Mouse (Mus musculus): ENCODE data around the gene Shd. TPM values are rescaled to one million over a fixed set of nuclear protein-coding genes. Genes with fewer than 3 reads are reported as not detected.

Shd gene
- total RNA-seq, 2 experiments from 2014 or later = 0.28 TPM; not detected in 1

DNA sequence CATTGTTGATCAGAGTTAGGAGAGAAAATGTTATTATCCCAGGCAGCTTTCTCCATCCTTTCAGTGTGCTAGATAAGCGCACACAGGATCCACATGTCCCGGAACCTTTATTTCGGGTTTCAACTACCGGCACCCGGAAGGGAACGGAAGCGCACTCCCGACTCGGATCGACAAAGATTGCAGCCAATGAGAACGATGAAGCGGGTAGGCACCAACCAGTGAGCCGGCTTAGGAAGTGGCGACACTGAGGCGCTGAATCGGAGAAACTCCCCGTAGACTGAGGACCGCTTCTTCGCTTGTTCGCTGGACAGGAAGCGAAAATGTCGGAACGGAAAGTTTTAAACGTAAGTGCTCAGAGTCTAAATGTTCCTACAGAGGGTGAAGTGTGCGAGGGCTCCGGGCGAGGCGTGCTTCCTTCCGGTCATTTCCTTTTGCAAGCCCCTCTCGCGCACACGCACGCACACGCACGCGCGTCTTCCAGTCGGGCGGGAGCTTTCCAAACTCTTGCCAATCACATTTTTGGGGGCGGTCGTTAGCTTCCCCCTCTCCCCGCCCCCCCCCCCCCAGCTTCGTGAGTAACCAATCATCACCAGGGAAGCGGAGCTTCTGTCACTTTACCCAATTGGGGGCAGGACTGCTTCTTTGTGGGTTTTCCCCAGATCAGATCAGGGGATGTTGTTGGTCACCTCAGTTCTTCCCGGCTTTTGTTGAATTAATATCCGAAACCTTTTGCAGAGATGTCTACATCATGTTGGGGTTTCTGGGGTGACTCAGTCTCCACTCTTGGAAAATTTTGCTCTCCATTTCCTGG is 11.1 kb upstream of the Shd start, which contains the start of gene Yju2:
TSS of gene Yju2 (plus strand) at position 182 of the 811 bp plus-strand sequence.
- DNase-seq = peak; percentile 92

DNA sequence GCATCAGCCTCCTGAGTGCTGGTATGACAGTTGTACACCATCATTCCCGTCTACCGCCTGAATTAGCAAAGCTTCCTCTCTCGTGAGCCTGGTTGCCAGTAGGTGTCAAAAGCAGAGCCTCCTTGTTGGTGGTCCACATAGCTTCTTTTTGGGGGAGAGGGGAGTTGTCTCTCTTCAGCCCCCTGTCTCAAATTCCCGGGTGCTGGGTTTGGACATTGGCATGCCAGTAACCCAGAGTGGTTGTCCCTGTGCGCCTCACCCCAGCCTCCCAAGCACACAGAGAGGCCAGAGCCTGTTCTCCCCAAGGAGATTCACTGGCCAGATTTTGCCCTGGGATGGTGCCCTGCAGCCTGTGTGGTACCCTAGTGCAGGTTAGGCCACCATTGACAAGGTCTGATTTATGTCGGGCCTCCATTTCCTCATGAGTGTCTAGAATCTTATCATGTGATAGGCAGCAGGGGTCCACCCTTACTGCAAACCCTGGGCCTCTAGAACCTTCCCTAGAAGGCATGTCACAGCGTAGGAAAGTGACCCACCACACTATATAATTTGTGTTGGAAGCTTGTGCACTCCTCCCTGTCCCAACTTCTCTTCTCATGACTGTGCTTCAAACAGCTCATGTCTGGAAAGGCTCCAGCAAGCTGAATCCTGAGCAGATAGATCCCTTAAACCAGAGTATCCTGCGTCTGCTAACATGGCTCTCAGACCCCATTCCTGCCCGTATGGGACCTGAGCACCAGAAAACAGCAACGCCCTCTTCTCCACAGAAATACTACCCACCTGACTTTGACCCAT is 10.1 kb upstream of the Shd start:
- DNase-seq = no peak

DNA sequence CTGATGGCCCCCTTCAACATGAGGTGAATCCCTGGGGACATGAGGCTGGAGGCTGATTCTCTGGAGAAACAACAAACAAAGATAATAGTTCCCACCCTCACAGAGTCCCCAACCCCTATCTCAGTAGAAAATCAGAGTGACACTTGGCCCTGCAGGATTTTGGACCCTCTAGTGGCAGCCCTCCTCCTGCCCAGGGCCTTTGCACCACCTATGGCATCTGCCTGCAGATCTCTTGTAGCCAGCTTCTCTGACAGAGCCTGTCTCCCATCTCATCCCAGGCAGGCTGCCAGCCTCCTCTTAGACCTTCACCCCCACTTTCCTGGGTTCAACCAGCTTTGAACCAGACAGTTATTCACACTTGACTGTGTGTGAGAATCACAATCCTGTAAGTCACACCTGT is 9.5 kb upstream of the Shd start:
- no peak for DNase-seq

DNA sequence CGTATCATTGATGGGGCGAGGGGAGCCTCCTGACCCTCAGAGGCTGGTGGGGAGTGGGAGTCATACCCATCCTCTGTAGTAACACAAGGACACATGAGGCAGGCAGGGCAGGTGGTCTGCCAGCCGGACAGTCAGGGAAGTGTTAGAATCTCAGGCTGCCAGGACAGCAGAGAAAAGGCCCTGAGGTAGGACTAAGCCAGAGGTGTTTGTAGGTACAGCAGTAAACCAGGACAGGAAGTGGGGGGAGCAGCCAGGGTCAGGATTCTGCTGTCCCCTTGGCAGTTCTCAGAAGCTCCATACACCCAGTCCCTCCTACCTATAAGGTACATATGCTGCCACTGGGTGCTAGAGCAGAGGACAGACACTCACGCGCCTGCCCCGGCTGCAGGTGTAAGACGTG is 8.6 kb upstream of the Shd start:
- no peak for DNase-seq

DNA sequence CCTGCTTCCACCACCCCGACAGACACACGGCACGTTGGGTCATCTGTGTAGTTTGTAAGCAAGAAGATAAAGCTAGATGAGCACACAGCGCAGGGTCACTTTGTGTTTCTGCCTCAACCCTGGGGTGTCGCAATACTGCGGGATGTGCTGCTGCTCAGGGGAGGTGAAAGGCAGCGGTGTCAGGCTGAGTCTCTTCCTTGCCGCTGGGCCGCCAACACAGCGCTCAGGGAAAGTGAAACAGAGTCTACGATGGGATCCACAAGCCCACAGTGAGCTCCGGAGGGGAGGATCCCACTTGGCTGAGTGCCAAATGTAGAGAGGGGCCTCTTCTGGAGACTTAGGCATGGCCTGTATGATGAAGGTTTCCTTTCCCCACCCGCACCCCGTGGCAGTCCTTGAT is 7.1 kb upstream of the Shd start:
- no peak for DNase-seq

DNA sequence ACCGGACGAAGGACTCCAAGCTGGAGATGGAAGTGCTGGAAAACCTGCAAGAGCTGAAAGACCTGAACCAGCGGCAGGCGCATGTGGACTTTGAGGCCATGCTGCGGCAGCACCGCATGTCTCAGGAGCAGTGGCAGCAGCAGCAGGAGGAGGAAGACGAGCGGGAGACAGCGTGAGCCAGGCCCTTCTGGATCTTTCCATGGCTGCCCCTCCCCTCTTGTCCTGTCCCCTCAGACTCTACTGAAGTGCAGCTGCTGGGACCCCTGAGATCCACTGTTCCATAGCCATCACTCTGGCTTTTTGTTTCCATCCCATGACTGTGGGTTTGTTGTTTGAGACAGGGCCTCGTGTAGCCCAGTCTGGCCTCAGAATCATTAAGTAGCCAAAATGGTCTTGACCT is 5.8 kb upstream of the Shd start:
- no peak for DNase-seq

DNA sequence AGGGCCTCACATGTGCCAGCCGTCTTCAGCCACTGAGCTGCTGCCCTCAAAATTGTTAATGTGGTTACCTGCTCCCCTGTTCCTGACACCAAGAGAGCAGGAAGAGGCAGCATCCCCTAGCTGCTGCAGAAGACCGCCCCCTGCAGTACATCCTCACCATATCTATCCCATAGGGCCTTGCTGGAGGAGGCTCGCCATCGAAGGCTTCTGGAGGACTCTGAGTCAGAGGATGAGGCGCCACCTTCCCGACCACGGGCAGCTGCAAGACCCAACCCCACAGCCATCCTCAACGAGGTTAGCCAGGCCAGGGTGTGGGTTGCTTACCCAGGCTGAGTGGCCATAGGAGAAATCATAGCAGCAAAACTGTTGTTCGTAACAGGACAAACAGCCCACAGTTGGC is 5.3 kb upstream of the Shd start:
- no peak for DNase-seq

DNA sequence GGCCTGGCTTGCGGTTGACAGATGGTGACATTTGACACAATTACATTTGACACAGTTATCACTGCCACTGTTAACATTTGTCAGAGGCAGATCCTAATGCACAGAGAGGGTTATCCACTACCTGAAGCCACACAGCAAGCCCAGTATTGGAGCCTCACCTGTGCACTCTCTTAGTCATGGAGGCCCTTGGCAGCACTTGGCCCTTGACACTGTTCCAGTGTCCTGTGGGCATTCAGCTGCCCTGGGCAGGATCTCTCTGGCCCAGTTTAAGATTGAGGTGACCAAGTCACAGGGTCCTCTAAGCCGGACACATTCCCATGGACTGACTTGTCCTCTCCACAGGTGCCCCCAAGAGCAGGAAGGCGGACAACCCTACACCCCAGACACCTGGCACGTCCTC is 3.1 kb upstream of the Shd start:
- no peak for DNase-seq

DNA sequence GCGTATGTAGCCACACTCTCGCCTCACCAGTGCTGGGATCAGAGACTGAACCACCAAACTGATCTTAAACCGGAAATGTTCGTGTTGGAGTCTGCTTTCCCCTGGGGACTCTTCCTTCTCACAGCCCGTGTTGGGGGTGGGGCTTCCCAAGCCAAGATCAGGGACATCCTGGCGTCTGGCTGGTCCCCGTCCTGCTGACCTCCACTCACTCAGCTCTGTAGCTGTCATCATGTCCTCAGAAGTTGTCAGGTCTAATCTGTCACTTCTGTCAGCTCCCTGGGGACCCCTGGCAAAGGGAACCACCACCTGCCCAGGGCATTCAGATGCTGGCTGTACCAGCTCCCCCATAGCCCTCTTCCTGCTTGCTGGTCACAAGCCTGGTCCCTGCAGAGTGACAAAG is 2.1 kb upstream of the Shd start:
- no peak for DNase-seq

DNA sequence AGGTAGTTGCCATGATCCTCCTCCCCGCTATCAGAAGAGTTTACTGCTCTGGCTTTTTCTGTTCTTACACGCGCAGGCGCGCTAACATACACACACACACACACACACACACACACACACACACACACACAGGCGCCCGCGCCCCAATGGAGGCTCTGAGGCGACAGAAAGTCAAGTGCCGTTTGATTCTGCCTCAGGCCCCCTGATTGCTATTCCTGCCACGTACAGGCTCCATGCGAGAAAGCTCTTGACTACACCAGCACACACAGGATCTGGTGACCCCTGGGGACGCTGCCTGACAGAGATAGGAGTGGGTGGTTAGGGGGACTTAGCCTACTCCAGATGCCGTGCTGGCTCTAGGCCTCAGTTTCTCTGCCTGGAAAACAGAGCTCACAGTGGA is 707 bp upstream of the Shd start:
- DNase-seq = no peak

DNA sequence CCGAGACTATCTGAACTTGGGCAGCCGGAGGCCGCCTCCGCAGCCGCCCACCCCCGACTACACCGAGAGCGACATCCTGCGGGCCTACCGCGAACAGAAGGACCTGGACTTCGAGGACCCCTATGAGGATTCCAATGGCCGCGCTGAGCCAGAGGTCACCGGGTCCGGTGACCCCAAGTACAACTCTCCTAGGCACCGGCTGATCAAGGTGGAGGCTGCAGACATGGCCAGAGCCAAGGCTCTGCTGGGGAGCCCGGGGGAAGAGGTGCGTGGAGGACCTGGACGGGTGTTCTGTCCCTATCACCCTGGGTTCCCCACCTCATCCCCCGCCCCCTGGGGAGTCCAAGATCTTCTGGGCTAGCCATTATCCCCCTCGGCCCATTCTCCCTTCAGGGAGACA is 1.2 kb downstream of the Shd start:
- no peak for DNase-seq

DNA sequence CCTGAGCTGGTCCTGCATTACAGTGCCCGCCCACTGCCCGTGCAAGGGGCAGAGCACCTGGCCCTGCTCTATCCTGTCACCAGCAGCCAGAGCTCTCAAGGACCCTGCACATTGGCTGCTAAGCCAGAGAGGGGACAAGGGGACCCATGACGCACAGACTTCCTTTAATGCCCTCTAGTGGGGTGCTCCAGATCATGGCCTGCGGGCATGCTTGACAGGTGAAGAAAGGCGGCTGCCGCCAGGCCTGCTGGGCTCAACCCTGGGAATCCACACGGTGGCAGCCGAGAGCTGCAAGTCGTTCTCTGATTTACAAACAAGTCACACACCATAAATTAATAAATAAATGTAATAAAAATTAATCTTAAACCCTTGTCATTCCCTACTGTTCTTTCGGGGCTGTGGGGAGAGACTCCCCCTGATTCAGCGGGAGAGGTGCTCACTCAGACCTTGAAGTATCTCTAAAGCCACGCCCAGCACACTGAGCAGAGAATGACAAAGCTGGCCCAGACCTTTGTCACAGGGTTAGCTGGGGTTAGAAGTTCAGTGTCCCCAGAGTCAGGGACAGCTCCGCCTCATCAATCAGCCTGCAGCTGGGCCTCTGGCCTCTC is 6.1 kb downstream of the Shd start:
- DNase-seq = peak; percentile 58

DNA sequence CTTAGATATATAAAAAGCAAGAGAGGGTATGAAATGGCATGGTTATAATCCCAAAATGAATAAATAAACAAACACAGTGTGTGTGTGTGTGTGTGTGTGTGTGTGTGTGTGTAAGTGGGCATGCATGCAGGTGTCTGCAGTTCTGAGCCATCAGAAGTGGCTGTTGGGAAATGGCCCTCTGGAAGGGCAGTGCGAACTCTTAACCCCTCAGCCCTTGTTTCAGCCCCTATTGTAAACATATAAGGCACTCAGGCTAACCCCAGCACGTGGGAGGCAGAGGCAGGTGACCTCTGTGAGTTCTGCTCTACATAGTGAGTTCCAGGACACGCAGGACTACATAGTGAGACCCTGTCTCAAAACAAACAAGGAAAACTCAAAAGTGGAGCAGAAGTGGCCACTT is 7.0 kb downstream of the Shd start:
- no peak for DNase-seq

DNA sequence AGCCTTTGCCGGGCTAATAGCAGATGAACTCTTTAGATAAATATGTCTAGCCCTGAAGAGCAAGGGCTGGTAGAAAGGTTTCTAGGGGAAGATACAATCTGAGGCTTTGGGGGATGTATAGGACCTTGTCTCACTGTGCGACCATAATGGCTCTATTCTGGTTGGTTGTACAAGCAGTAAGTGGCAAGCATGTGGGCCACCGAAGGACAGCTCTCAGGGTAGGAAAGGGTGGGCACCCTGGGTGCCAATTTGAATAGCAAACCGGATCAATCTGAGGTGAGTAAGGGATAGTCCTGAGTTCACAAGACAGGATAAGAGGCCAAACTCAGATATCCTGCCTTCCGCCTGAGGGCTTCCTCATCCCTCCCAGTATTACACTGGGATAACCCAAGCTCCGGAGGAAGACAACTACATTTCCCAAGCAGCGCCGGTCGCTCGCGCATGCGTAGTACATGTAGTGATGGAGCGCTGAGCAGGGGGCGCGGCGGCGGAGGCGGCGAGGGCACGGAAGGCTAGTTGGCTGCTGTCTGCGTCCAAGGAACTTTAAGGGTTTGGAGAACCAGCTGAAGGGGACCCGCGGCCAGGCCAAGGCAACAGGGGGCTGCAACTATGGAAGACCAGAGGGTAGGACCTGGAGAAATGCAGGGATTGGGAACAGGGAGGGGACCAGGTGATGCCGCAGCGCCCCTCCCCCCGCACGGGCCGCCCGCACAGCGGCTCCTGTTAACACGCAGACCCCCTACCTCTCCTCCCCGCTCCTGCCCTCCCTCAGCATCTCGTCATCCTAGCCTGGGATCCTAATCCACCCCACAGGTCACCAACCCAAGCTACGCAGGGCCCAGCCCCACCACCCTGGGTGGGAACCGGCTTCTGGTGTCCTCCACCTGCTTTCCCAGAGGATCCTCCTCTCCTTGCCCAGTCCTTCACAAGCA is 16.0 kb downstream of the Shd start, which contains the start of gene Fsd1:
TSS of gene Fsd1 (plus strand) at position 480 of the 932 bp plus-strand sequence.
- DNase-seq = no peak

DNA sequence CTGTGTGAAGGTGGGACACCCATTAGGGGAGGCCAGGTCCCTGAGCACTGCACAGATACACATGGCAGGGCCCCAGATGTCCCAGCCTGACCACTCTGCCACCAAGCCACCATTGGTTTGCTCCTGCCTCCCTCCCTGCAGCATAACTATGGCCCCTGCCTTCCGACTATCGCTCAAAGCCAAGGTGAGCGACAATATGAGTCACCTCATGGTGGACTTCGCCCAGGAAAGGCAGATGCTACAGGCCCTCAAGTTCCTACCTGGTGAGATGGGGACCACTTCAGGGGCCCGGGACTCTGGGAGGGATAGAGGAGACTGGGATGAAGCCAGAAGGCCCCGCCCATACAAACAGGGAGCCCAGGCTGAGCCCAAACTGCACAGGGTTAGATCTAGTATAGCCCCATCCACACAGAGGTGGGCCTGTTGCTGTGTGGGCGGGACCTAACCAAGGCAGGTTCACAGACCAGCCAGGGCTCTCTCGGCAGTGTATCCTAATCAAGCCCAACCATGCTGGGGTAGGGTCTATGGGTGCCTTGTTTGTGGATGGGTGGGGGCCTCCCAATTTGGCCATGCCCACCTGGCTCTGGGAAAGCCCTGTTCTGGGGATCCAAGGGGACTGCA is 20.1 kb downstream of the Shd start:
- DNase-seq = no peak

DNA sequence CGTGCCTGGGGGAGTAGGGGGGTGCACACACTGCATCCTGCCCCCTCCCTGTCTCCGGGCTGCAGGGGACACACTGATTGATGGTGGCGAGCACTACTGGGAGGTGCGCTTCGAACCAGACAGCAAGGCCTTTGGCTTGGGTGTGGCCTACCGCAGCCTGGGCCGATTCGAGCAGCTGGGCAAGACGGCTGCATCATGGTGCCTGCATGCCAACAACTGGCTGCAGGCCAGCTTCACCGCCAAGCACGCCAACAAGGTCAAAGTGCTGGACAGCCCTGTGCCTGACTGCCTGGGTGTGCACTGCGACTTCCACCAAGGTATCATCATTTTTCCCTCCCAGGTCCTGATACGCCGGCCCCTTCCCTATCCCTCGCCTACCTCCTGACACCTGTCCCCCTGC is 25.7 kb downstream of the Shd start:
- DNase-seq = no peak

DNA sequence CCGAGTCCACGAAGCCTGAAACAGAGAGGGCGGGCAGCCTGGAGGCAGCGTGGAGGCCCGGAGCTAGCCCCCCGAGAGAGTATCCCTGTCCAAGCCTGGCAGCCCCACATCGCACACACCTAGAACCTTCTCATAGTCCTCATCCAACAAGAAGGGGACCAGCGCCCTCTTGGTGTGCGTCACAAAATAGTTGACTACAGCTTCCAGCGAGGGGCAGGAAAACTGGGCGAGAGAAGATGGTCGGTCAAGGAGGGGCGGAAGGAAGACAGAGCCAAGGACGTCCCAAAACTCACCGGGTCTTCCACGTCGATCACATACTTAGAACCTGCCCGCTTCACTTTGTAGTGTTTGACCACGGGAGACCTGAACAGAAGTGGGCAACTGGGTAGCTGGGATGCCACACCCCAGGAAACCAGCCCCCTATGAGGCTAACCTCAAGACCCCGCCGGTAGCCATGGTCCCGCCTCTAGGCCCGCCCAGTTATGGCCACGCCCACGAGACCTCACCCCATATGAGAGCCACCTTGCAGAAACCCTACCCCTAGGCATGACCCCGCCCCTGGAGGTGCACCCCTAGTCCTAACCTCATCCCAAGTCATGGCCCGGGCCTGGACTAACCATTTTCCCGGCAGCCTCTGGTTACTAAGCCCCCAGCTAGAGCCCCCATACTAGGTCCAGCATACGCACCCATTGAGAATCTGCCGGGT is 29.7 kb downstream of the Shd start:
- DNase-seq = no peak

DNA sequence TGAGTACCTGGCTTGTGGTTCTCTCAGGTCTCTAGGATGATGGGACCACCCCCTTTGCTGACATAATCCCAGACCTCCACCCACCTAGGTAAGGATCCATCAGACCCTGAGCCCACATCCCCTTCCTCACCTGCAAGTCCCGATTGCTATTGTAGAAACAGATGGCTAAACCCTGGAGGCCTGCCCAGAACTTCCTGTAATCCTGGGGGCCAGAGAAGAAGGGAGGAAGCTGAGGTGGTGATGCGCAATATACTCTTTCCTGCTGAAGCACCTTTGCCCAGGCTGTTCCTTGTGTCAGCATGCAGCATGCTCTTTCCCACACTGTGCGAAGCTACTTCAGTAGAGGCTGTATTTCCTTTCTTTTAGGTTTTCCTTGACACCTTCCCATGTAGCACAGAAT is 32.7 kb downstream of the Shd start:
- DNase-seq = no peak

DNA sequence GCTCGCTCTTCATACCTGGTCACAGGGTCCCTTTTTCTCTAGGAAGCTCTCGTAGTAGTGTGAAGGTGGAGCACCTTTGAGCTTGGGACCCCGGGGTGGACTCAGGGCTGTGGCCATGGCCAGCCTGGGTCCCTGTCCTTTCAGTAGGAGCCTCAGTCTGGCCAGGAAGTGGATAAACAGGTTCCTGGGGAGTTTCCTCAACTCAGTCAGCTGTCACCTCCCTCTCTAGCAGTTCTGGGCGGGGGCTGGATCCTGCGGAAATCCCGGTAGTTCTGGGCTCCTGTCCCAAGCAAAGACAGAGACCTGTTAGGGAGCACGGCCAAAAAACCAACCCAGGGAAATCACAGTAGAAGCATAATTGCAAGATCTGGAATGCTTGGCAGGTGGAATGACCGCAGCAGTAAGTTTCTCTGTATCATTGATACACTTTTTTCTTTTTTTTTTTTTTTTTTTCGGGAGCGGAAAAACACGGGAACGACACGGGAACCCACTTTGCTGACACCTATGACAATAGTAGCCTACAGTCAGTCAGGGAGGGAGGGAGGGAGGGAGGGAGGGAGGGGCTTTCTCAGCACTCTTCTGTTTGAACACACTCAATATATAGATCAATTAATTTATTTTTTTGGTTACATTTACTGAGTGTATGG is 35.3 kb downstream of the Shd start, which contains the start of the genes Stap2 and Mpnd:
TSS of gene Stap2 (minus strand) at position 170 of the 647 bp plus-strand sequence.
TSS of gene Mpnd (plus strand) at position 297 of the 647 bp plus-strand sequence.
- DNase-seq = peak; percentile 46

DNA sequence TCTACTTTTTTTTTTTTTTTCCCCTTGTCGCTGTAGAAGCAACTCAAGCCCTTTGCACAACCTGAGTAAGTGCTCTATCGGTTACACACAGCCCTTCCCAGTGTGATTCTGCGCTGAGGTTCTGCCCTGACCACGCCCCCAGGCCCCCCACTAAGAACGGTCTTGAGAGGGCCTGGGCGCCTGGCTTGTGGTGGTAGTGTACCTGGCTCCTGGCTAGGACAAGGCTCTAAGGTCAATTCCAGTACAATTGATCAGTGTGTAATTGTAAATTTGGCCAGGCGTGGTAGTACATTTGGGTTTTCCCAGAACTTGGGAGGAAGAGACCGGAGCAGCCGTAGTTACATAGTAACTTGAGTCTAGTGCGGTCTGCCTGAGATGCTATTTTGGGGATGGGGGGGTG is 36.7 kb downstream of the Shd start:
- DNase-seq = no peak

All from gastrocnemius, postnatal 25 days (tissue).